Mouse (Mus musculus) adipose tissue, adult 10 weeks (tissue): ENCODE measurements around the gene Slc10a2. TPM values are rescaled to one million over a fixed set of nuclear protein-coding genes. Genes with fewer than 3 reads are reported as not detected.

ENCODE experiments used
- polyA plus RNA-seq: library from polyadenylated mRNA; stranded (reverse); fragments of 350-450 nt; fragmentation: Illumina TruSeq; extraction: RNeasy Lipid Tissue Mini Kit (QIAGEN cat#74804); gene quantifications from one replicate; pipeline ENCODE4 v1.2.3, GENCODE M21; 2014; ENCODE audit warnings: low read depth, low replicate concordance

Slc10a2 gene
- 0.06 TPM for polyA plus RNA-seq

DNA sequence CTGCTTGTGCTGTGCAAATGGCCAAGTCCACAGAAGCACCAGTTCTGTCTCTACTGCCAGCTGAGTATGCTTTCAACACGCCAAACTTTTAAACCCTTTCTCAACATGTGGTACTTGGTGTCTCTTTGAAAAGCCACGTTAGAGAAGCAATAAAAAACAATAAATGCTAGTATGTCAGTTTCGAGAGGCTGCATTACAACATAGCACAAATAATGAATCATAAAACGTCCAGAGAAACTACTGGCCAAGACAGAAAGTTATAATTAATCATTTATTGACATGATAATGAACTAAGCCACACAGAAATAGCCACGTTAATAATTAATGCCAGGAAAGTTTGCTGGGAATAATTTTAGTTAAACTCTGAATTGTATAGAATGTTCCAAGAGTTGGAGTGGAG, at the start of gene Slc10a2:
TSS of gene Slc10a2 (minus strand) at position 166 of the 400 bp plus-strand sequence.

